Mouse (Mus musculus) brain, embryonic 18.5 days (tissue): ENCODE results near the gene Cldn34b2.
"Not testable (repeated sequence)": the region's sequence is repeated elsewhere in the genome, so short reads cannot be mapped to it uniquely, and the experiment has no call there.

Experiments used
- DNase-seq: peaks from one replicate; pipeline ENCODE4 v3.0.0-alpha.2; 2012; ENCODE audit warnings: low read depth, low spot score

The Cldn34b2 gene

DNA sequence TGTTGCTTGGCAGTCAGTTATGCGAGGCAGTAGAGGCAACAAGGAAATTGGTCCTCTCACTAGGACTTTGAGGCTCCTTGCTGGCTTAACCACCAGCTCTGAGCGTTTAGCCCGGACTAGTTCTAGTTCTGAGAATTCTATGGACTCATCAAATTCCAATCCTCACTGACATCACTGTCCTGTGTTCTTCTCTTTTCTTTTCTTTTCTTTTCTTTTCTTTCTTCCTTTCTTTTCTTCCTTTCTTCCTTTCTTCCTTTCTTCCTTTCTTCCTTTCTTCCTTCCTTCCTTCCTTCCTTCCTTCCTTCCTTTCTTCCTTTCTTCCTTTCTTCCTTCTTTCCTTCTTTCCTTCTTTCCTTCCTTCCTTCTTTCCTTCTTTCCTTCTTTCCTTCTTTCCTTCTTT lies at the start of gene Cldn34b2:
TSS of gene Cldn34b2 (minus strand) at position 101 of the 400 bp plus-strand sequence.
- DNase-seq = not testable (repeated sequence)

DNA sequence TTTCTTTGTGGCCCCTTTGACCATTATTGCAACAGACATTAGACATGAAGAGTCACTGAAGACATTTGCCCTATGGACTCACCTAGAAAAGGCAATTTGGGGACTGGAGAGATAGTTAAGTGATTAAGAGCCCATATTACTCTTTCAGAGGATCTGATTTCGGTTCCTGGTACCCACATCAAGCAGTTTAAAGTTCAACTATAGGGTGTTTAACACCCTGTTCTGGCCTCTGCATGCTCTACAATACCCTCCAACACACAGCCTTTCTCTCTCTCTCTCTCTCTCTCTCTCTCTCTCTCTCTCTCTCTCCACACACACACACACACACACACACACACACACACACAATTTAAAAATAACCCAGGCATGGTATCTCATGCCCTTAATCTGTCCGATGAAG lies 49.4 kb upstream of the Cldn34b2 start:
- no peak for DNase-seq

DNA sequence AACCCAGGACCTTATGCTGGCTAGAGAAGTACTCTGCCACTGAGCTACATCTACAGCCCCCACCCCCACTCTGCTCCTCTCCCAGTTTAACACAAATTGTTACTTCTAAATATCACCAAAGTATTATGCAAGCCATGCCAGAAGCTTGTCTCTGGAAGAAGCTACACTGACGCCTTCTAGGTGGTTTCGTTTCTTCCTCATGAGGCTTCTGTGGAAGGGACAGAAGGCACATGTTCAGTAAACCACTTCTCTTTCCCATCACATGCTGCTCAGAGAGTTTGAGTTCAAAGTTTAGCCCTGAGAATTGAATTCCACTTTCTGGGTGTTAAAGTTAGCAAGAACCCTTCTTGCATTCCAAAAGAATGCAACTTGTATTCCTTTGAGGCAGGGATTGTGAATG lies 49.0 kb upstream of the Cldn34b2 start:
- no peak for DNase-seq

DNA sequence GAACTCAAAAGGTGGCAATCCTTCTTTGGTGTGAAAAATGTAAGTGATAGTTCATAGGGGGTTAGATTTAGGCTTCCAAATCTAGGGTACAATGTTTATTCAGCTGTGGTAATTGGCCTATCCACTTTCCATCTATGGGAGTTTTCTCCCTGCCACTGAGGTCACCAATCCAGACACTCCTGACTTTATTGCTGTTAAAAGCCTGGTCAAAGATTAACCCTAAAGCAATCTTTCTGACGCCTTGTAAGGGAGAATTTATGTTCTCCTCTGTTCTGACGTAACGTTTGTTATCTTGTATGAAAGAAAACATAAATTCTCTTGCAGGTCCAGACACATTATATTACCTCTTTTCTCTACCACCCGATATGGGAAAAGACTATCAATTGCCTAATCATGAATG lies 47.4 kb upstream of the Cldn34b2 start:
- DNase-seq = no peak

DNA sequence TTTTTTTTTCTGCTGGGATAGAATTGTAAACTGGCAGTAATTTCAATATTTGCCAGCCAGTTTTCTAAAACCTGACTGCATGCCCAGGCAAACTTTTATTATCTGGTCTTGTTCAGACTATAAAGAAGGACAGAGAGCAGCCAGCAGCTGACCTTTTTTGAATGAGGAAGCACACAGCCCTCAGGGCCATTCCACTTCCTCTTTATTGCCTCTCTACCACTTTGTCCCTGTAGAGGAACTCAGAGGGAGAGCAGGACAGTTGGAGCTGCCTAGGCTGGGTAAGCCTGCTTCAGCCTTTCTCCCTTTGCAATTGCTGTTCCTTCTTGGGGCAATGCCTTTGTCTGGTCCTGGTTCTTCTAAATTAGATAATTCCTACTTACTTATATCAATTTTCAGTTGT lies 44.1 kb upstream of the Cldn34b2 start:
- no peak for DNase-seq

DNA sequence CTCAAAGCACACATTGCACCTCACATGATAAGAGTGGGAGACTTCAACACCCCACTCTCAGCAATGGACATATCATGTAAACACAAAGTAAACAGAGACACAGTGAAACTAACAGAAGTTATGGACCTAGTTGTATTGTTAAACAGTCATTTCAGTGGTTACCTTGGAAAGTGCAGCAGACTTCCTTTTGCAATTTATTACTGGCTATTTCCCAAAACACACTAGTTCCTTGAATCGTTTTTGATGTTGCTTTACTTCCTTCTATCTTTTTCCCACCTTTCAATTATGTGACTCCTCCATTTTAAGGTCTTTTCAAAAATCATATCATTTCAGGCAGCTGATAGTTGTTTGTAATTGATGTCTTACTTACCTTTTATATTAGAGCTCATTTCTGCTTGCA lies 43.5 kb upstream of the Cldn34b2 start:
- no peak for DNase-seq

DNA sequence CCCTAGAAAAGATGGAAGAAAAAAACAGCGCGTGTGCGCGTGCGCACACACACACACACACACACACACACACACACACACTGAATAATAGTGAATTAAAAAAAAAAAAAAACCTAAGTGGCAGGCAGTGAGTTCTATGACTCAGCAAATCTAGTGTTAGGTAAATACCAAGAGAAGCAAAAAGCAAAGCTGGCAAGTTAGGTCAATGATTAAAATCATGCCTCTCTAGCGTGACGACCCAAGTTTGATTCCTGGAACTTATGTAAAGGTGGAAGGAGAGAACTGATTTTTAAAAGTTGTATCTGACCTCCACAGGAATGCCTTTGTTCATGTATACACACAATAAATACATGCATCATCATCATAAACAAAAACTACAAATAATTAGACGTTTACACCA lies 41.7 kb upstream of the Cldn34b2 start:
- no peak for DNase-seq

DNA sequence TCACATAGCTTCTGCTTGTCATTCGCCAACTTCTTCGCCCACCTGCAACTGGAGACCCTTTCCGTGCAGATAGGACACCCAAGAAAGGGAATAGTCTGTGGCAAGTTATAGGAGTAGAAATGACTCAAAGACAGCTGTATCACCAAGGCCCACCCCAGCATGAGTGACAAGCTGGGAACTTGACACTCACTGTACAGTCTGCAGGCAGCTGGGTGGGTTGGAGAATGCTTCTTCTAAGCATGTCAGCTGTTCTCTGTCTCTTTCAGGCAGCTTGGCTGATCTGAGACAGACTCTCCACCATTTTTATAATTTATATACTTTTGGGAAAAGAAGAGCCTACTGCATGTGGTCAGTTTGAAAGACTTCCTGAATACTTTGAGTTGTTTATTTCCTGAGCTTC lies 39.5 kb upstream of the Cldn34b2 start:
- DNase-seq = no peak

DNA sequence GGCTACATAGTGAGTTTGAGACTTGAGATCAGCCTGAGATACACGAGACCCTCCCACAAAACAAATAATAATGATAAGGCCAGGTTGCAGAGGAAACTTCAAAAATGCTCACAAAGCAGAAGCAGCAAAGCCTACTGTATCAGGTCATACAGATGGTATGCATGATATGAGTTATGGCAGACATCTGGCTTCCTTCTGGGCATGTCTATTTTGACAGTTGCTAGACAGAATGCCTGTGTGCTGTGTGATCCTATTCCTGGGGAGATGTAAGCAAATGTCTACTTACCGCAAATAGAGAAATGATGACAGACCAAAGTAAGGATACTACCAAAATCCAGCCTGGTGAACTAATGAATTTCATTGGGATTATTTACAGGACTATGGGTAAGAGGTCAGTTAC lies 38.1 kb upstream of the Cldn34b2 start:
- no peak for DNase-seq

DNA sequence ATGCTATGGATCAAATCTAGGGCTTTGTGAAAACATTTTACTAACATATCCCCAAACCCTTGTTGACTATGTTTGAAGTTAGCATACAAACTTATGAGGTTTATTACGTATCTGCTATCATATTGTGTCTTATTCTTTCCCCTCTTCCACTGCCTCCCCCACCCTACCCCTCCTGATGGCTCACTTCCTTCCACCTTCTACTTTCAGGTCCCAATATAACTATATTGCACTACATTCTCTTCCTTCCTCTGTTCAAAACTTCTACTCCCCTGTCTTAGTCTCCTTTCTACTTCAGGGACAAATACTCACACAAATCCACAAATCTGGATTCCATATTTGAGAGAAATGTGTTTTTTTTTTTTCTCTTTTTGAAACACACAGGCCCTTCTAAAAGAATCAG lies 35.3 kb upstream of the Cldn34b2 start:
- DNase-seq = no peak

DNA sequence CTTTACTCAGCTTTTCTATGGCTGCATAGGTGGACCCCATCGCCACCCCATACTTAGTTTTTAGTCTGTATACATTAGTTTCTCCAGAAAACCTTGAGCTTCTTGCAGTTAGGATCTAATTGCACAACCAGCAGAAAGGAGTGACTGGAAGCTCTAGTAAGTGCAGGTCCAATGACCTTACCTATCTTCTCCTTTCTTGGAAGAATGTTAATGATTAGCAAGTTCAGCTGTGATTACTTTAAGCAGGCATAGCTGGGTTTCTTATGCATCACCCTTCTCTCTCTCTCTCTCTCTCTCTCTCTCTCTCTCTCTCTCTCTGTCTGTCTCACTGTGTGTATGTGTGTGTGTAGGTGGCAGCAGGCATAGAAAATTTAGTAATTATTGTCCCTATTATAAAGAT lies 23.7 kb upstream of the Cldn34b2 start:
- no peak for DNase-seq

DNA sequence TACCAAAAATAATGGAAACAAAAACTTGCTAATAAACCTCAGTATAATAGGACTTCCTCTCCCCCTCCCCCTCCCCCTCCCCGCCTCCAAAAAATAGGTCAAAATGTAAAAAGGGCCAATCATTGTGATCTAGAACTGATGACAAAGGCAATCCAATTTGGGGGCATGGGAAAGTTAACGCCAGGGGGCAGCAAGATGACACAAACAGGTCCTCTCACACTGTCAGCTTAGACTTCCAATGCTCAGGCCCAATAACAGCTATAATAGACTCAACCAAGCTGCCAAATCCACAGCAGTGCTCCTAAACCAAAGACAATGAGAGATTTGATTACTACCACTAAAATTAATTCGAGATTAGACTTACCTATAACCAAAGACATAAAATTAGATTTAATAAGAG lies 16.5 kb upstream of the Cldn34b2 start:
- DNase-seq = no peak

DNA sequence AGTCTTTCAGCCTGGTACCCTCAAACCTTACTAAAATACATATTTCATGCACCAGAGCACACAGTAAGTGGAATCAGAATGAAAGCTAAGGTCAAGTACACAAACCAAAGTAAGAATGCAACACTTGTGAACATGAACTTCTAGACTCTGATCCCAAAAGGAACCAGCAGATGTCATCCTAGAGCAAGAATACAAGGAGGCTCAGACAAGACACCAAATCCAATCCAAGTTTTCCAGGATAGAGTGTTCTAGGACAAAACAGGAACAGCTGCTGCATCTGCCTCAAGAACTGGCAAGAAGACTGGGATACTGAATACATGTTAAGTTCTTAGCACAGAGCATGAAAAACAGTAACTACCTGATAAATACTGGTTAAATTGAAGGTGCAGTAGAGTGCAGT lies 30.2 kb downstream of the Cldn34b2 start:
- DNase-seq = no peak

DNA sequence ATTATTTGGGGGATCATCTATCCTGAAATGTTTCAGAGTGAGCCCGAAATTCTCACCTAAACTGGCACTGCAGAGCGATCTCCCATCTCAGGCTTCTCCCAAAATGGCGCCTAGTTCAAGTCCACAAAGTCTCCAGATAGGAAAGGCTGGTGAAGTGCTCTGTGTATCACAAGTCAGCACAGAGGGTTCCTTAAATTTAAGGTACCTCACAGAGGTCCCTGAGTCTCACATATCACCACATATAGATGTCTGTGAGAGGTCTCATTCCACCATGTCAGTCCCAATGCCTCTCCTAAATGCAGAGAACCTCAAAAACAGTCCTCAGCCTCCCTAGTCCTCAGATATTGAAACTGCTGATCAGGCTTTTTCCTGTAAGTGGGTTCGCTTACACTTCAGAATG lies 34.6 kb downstream of the Cldn34b2 start, which contains the start of gene Magea2:
TSS of gene Magea2 (minus strand) at position 101 of the 400 bp plus-strand sequence.
- not testable (repeated sequence) for DNase-seq

DNA sequence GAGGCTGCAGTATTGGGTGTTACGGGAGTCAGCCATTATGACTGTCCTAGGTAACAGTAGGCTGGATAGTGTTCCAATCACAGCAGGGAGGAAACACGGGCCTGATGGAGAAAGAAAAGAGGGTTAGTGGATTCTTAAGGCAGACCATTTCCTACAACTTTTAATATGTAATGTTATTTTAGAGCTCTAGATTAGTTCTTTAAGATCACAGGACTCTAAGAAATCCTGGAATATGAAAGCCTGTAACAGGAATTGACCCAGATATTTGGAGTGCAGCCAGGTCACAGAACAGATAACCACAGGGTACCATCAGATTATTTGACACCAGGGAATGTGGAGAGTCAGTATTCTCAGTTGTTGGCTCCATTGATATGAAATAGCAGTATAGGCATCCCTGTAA lies 38.5 kb downstream of the Cldn34b2 start, which contains the start of gene Magea1:
TSS of gene Magea1 (minus strand) at position 101 of the 400 bp plus-strand sequence.
- DNase-seq = not testable (repeated sequence)
